Mouse (Mus musculus): ENCODE measurements at regions not wholly inside any gene's neighbourhood (a gene's known extent, or its start where the extent isn't known, plus 50 kb on each side); places are given as distances from the start of the nearest gene placed in this dataset.

DNA sequence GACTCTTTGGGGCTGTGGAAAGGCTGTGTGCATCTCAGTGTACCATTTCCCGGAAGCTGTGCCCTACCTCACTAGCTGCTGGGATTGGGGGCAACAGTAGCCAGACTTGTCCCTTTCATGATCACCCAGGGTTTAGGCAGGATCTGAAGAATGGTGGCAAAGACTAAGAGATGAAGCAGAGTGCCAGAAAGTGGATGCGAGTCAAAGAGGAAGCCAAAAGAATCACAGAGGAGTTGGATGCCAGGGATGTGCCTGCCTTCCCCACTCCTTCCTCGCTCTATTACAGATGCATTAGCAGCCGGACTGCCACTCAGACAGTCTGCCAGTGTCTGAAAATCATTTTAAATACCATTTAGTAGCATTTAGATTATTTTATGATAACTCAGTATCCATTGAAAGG is 271.5 kb upstream of the Slc24a2 start:
- no peak for DNase-seq (ENCODE audit: low spot score)

DNA sequence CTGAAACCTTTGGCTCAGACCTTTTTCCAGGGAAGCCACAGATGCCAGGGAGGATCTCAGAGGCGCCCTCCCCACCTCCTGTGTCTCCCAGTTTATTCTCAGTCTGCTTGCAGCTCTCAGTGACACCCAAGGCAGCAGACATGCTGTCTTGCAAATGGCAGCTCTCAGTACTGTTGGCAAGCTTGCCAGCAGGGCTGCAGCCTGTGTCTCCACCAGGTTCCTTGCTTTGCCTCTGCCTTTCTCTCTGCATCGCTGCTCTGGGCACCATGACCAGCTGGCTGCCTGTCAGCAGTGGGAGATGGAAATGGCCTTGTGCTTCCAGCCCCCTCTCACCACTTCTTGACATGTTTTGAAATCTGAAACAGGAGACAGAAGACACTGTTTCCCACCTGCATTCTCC is 270.2 kb upstream of the Slc24a2 start:
- no peak for DNase-seq (ENCODE audit: low spot score)

DNA sequence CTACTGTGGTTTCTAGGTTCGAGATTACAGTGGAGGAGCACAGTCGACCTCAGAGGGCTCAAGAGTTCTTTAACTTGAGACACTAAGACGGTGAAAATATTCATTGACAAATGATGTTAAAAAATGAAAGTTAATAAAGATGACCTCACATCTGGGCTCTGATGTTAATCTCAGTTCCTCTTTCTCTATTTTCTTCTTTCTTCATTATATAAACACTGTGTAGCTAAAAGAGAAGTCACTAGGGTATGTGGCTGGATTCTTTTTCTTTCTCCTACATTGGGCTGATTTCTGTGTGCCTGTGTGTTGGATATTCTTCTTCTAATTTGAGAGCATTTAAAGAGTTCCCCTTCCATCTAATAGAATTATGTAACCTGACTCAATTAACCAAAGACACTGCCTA is 257.5 kb upstream of the Slc24a2 start:
- DNase-seq (ENCODE audit: low spot score) = no peak

DNA sequence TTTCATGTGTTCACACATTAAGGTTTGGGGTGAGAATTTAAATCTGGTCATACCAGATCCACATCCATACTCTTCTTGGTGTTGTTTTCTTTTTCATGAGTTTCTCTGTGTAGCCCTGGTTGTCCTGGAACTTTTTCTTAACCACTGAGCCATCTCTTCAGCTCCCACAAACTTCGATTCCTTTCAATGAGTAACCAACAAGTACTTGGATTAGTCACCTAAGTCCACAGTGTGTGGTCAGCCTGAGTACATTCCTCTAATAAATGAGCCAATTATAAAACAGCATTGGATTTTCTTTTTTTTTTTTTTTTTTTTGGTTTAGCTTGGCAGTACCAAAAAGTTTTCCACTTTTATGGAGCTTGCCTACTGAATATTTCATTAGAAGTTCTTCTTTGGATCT is 245.3 kb upstream of the Slc24a2 start:
- DNase-seq (ENCODE audit: low spot score) = no peak

DNA sequence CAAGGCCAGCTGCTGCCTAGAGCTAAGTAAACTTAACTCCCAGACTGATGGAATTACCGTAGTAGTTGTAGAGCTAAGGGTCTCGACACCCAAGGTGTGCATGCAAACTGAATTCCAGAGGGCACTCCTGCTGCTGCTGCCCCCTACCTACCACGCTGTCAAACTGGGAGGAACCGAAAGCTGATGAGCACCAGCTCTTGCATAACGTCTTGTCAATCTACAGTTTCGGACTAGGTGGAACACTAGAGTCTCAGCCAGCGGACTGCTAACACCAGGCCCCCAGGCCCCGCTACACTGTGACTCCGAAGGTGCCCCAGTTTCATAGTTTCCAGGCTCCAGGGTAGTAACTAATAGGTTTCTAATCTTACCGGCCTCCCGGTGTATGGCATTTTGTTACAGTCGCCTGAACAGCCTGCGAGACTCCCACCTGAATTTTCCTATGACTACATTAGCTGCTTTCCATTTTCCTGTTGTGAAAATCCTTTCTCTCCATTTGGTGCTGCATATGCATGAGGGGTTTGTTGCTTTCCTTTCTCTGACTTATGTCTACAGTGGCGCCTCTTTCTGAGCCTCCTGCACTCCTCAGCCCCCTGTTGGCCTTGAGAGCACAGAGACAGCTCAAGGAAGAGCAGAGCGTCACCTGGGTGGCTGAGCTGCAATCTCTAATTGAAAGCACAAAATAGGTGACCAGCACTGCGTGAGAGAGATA is 243.2 kb upstream of the Slc24a2 start:
- no peak for DNase-seq (ENCODE audit: low spot score)

DNA sequence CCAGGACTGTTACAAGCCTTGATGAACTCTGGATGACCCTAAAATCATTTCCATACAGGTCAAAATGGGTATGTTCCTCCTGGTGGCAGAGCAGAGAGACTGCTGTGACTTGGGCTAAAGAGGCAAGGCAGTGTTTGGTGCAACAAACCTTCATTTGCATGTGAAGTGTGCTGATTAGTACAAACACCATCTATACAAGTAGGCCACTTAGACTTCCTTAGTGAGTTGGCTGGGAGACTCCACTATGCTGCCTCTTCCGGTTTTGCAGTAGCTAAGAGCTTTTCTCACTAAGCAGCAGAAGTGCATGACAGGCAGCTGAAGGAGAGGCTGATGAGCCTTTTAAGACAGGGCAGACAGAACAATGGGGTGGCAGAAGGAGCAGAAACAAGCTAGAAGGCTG is 242.5 kb upstream of the Slc24a2 start:
- no peak for DNase-seq (ENCODE audit: low spot score)

DNA sequence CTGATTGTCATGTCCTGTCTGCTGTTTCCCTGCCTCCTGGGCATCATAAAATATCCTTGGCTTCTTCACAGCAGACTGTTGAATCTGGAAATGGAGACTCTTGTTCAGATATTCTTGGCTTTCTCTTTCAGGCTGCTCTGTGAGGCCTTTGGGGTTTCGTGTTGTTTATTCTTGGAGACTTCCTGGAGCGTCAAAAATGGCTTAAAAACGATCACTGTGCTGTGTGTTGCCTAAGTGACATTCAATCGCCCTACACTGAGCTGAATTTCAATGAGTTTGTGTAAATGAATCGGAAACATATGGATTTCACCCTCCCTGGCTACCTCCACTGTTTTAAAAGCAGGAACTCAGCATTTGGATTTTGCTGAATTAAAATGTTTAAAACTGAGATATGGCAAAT is 241.1 kb upstream of the Slc24a2 start:
- DNase-seq (ENCODE audit: low spot score) = no peak

DNA sequence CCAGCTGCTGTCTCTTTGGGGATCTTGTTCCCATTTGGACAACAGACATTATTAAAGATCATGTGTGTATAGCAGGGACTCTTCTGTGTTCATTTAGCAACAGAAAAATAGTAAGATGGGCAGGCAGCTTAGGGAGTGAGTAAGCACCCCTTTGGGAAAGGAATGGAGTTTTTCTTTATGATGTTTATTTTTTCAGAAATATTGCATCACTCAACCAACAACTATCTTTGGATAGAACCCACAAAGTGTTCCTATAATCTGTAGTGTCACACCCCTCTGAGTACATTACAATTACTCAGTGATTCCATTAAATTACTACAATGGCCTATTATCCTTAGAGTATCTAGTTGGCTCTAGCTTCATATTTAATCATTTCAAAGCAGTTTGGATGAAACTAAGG is 237.3 kb upstream of the Slc24a2 start:
- DNase-seq (ENCODE audit: low spot score) = no peak

DNA sequence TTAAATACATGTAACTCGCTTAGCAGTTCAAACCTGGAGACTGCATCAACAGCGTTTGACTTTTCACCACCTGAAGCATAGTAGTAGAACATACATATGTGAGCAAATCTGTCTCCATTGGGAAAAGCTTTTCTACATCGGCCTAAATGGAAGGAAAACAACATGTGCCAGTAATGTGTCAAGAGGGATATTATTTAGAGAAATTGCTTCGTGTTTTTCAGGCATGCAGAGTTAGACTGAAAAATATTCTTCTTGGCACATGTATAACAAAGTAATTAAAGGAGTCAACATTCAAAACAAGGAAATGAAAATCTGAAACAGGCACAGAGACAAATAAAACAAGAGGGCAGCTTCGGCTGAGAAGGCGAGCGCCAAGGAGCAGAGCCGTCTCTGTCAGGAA is 236.7 kb upstream of the Slc24a2 start:
- no peak for DNase-seq (ENCODE audit: low spot score)

DNA sequence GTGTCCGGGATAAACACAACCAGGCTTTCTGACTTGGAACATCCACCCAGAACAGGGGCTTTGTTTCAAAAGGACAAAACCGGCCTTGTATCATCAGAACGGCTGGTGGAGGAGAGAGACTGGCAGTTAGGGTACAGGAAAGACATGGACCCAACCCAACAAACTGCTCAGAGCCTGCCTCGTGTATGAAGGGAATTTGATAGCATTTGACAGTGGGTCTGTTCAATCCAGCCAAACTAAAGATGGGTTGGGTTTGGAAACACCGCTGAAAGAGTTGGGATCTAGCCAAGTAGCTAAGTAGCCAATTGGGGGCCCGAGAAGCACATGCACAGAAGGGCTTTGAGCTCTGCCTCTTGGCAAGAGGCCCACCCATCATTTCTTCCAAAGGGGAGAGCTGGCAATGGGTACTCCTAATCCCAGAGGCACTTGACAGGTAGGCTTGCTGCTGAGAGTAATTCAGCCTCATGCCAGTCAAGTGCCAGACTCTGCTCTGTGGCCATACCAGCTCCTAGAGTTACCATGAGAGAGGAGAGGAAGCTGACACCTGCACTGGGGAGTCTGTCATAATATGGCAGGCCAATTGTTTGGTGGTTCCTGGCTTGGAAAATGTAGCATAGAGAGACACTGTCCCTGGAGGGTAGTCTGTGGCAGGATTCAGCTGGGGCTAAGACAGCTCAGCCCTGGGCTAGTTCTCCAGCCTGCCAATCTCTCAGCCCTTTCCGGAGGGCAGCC is 231.1 kb upstream of the Slc24a2 start:
- no peak for DNase-seq (ENCODE audit: low spot score)

DNA sequence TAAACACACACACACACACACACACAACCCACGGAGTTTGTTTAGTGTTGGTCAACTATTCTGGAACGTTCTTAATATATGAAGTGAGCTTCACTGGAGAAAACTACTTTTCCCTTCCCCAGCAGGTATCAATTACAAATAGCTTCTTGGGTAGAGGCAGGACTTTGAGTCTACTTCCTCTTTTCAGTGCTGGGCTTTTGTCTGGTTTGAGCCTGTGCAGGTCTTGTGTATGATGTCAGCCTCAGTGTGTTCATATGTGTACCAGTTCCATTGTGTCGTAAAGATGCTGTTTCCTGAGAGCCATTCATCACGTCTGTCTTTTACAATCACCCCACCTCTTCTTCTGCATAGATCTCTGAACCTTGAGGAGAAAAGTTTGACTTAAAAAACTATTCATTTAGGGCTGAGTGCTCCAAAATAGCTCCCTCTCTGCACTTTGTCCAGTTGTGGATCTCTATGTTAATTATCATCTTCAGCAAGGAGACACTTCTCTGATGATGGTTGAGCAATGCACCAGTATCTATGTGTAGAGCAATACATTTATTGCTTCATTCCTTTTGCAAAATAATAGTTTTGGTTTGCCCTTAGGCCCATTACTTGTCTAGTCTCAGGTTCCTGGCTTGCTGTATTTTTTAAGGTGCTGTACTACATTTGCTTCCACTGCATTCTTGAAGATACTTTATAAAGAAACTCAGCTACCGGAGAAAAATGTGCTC is 225.7 kb upstream of the Slc24a2 start:
- DNase-seq (ENCODE audit: low spot score) = no peak

DNA sequence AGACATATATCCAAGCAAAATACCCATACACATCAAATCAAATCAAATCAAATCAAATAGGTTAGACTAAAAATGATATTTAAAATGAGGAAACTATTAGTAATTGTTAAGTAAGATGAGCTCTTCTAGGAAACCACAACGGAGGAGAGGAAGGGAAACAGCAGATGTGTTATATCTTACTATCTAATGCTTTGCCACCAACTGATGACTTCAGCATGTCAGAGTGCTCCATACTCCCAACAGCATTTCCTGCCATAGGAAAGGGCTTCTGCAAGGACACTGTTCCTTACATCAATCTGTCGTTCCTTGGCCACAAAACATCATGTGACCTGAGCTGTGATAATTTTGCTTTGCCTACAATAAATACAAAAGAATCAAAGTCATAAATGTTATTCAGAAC is 221.8 kb upstream of the Slc24a2 start:
- no peak for DNase-seq (ENCODE audit: low spot score)

DNA sequence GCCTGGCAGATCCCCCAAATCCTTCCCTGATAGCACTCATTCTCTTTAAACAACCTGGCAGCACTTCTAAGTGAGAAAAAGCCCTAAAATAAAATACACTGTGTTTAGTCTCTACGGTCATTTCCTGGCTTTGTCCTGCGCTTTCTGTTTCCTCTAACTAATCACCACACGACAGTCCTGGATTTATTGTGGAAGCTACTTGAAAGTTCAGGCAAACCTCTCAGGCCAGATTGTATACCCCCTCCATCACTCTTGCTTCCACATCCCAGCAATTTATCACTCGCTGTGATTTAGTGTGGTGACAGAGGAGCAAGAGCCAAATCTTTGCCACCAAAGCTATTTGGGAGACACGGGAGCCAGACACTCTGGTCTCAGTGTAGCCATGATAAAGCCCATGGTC is 221.0 kb upstream of the Slc24a2 start:
- DNase-seq (ENCODE audit: low spot score) = peak; percentile 7

DNA sequence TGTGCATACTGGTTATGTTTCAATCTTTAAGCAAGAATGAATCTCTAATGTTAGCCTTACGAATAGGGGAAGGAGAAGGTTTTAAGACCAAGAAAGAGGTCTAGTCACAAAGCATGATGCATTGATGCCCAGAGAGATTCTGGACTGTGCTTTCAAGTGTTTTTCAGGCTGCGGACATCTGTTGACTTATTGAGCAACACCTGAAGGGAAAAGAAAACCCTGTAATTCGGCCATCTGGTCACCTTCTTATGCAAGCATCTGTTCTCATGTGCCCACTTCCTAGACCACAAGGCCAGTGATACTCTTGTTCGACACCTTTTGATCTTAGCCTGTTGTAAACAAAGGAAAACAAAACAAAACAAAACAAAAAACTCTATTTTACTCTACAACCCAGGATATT is 218.1 kb upstream of the Slc24a2 start:
- DNase-seq (ENCODE audit: low spot score) = no peak

DNA sequence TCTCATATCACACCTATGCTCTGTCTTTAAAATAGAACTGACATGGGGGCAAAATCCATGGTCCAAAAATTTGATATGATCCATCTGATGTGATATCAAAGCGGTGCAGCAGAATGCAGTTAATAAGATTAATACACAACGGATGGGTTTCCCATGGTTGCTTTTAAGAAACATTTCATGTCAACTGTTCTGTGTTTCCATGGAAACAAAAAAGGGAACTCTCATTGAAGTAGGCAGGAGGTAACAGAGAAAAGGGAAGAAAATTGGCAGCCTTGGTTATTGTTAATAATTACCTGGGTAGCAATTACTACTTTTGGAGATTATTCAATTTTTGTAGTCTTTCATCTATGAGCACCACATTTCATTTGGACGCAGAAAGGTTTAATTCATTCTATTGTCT is 216.6 kb upstream of the Slc24a2 start:
- DNase-seq (ENCODE audit: low spot score) = no peak

DNA sequence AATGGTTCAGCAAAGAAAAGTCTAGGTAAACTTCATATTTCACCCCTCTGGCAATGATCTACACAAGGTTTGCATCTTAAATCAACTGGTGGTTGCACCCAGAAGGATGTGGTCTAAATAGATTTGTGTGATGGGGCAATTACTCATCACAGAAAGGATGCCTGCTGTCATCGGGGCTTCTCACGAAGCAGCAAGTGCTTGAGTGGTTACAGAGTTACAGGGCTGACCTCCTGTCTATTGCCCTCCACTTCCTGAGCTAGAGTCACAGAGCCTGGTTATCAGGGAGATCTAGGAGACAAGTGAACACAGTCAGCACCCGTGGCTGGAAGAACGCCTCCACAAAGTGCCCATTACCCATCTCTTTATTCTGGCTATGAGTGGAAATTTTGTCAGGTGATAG is 203.9 kb upstream of the Slc24a2 start:
- no peak for DNase-seq (ENCODE audit: low spot score)

DNA sequence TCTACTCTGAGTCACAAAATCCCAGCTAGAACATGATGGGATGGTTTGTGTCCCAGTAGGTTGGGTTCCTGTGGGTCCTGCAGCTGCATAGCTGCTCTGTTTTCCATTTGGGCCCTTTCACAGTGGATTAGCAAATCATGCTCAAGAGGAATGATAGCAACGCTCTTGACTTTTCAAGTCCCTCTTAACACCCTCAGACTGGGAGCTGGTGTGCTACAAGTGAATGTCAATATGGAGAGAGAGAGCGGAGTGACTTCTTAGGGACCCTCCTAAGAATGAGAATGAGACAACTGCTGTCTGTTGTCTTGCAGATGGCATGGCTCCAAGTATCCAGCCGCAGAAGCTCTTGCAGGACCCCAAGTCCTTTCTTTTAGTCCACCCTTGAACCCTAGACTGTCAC is 198.1 kb upstream of the Slc24a2 start:
- no peak for DNase-seq (ENCODE audit: low spot score)

DNA sequence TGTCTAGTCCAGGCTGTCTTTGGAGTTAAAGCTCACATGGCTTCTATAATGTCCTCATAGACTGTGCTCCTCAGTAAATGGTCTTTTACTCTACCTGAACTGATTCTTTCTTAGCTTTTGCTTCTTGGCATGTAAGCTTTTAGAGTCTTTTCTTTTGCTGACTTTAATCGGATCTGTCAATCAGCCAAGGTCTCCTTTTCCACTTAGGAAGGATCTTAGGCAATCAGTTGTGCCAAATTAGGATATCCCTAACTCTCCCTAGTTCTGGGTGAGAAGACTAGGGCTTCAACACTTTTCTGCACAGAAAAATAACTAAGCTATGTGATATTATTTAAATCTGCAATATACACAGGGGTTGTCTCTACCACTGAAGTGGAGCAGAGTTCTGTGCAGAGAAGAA is 193.8 kb upstream of the Slc24a2 start:
- DNase-seq (ENCODE audit: low spot score) = no peak

DNA sequence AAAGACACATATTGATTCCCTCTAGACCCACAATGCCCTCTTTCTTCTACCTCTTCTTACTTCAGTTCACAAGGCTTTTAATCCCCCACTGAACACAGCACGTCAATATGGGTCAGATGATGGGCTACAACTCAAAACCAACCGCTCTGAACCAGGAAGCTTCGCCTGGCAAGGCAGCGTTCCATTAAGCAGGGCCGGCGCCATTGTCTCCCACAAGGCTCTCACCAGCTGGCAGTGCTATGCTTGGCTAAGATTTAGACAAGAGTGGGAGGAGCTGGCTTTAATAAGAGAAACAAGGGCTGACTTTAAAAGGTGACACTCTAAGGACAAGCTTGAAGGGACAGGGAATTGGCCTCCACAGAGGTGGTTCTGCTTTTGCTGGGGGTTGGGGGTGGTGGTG is 192.3 kb upstream of the Slc24a2 start:
- DNase-seq (ENCODE audit: low spot score) = no peak

DNA sequence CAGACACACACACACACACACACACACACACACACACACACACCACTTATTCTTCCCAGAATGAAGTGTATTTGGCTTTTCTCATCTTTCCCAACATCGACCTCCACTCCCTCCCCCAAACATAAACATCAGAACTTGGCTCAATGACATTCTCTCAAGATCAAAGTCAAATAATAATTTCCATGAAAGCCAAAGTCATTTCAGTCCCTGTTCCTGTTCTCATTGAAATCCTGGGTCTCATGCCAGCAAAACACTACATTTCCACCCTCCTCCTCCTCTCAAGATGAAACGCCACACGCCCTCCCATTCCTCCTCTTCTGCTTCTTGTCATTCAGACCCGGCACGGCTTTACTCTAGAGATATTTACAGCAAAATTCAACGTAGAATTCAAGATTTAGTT is 173.1 kb upstream of the Slc24a2 start:
- no peak for DNase-seq (ENCODE audit: low spot score)

DNA sequence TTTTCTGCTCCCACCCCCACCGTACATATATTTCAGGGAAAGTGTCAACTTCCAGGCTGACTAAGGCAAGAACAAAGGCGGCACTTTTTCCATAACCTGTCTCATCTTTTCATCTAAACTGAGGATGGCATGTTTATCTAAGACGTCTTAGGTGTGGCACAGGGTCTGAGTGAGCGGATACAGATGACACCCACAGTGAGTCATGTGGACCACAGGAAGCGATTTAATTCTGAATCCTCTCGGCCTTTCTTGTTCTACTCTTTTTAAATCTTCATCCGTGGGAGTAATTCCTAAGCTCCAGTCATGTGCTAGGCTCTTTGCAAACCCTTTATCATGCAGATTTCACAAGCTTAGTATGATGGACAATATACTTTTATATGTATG is 171.9 kb upstream of the Slc24a2 start:
- no peak for DNase-seq (ENCODE audit: low spot score)

DNA sequence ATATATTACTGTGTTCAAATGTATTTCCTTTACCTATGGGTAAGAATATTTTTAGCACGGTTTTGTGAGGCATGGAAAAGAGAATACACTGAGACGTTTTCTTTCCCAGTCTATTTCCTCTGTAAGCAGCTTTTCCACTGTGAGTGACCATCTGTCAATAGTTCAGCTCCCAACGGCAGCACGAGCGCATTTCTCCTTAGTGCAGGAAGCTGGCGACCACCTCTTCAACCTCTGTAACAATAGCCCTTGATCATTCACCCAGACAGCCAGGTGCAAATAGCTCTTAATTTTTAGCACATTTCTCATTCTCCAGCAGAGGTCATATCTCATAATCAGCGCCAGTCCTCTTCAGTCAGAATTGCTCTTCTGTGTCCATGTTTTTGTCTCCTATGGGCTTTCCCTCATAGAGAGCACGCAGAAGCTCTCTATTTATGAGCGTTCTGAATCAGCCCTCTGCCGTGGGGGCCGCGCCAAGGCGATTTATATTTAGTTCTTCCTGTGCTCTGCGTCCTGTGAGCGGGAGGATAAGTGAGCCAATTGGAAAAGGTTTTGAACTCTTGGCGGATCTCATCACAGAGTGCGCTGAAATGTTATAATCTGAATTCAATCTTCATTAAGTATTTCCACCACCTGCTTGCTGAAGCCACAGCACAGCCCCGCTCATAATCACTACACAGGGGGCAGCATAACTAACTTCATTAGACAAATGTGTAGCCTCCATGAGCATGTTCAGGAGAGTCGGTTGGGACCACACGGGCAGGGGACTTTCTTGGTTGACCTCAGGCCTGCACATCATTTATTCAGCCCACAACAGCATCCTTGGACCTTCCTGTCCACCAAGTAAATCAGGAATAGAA is 171.3 kb upstream of the Slc24a2 start:
- peak; percentile 30 for DNase-seq (ENCODE audit: low spot score)
